Mouse (Mus musculus) liver, postnatal 0 days (tissue): Measurements from ENCODE around the gene Neurl4. TPM values are rescaled to one million over a fixed set of nuclear protein-coding genes. Genes with fewer than 3 reads are reported as not detected.

Experiments used
- ATAC-seq: fragments of 200-750 bp; cut with Nextera tagmentation; 2 replicates; pipeline ENCODE4 v1.8.0; 2017; ENCODE audit warnings: mild to moderate bottlenecking, moderate library complexity
- DNase-seq: peaks from one replicate; pipeline ENCODE4 v3.0.0-alpha.2; 2016
- H3K27ac ChIP-seq: fragments of 300-500 bp; sonication (generic); 2 replicates; pipeline ENCODE4 v1.5.1; 2014; ENCODE audit warnings: antibody characterized with exemption, moderate library complexity, mild to moderate bottlenecking, low read depth
- H3K27me3 ChIP-seq: fragments of 300-500 bp; sonication (generic); 2 replicates; pipeline ENCODE4 v1.6.1; 2014; ENCODE audit warnings: low read length, control low read depth, mixed read lengths; ENCODE audit not compliant: insufficient read depth
- H3K36me3 ChIP-seq: fragments of 300-500 bp; sonication (generic); replicated peaks from 2 replicates; pipeline ENCODE4 v1.6.1; 2014; ENCODE audit warnings: mild to moderate bottlenecking, control low read depth, low read length, moderate library complexity, mixed read lengths; ENCODE audit not compliant: insufficient read depth
- H3K4me1 ChIP-seq: fragments of 300-500 bp; sonication (generic); 2 replicates; pipeline ENCODE4 v1.6.1; 2014; ENCODE audit warnings: antibody characterized with exemption, mild to moderate bottlenecking, control low read depth; ENCODE audit not compliant: insufficient read depth
- H3K4me2 ChIP-seq: fragments of 300-500 bp; sonication (generic); 2 replicates; pipeline ENCODE4 v1.6.1; 2014; ENCODE audit warnings: low read depth, mild to moderate bottlenecking, low read length, moderate library complexity, mixed read lengths
- H3K4me3 ChIP-seq: fragments of 300-500 bp; sonication (generic); 2 replicates; pipeline ENCODE4 v1.5.1; 2014; ENCODE audit warnings: low read depth, low read length
- H3K9ac ChIP-seq: fragments of 300-500 bp; sonication (generic); replicated peaks from 2 replicates; pipeline ENCODE4 v1.6.1; 2014; ENCODE audit warnings: mild to moderate bottlenecking, moderate library complexity
- H3K9me3 ChIP-seq: fragments of 300-500 bp; sonication (generic); 2 replicates; pipeline ENCODE4 v1.6.1; 2016; ENCODE audit warnings: mild to moderate bottlenecking, control low read depth, low read length, mixed read lengths
- CTCF ChIP-seq: sonication (generic); IDR thresholded peaks from 2 replicates; pipeline ENCODE4 v1.5.1; 2016; ENCODE audit warnings: antibody characterized with exemption, low read depth
- EP300 ChIP-seq: IDR thresholded peaks from 2 replicates; pipeline ENCODE4 v1.6.1; 2016; ENCODE audit warnings: antibody characterized with exemption, low read depth, mild to moderate bottlenecking
- WGBS: fragments of 180-500 bp; shearing (Covaris S2); extraction: QIAGEN DNeasy Blood & Tissue Kit; methylation state at CpG from one replicate; pipeline ENCODE4 v1.1.7; 2014; ENCODE audit not compliant: insufficient replicate concordance; 5-methylcytosine and 5-hydroxymethylcytosine counted together
- polyA plus RNA-seq: library from polyadenylated mRNA; unstranded; fragments of >200 nt; fragmentation: Nextera tagmentation; extraction: Ambion mirVana; gene quantifications from 2 replicates; pipeline ENCODE4 v1.2.1, GENCODE M21; 2015

The Neurl4 gene
- polyA plus RNA-seq, 1 experiment from 2014 or later = 1.4 TPM

GRCm38 (mm10) chr11:69864138-69864860 is 36.6 kb upstream of the Neurl4 start:
- DNase-seq (no peak), ATAC-seq (no peak)
- Histone ChIP-seq H3K4me3 (no peak overlapping the region), H3K9ac (0 out of 2 replicates have a peak overlapping the region, but pooled peaks have one; percentile 21), H3K9me3 (no peaks in the 10 kb centered on the region), H3K36me3 (no peaks in the 10 kb centered on the region), H3K4me1 (peaks cover 10% of the 10 kb centered on the region), H3K4me2 (0 out of 2 replicates have a peak overlapping the region, but pooled peaks have one; percentile 7), H3K27ac (no peak overlapping the region), H3K27me3 (no peaks in the 10 kb centered on the region)
- TF ChIP-seq EP300 (no peak), CTCF (no peak)
- 36% methylated on average over 8 of the region's 8 CpGs for WGBS

- no peak overlapping the region for H3K4me3 ChIP-seq
- H3K36me3 ChIP-seq = no peaks in the 10 kb centered on the region
- H3K4me2 ChIP-seq = no peak overlapping the region
- no peak for TF ChIP-seq CTCF
- no peak for TF ChIP-seq EP300
- peaks cover 10% of the 10 kb centered on the region for H3K4me1 ChIP-seq
- H3K27ac ChIP-seq = no peak overlapping the region
- H3K27me3 ChIP-seq = no peaks in the 10 kb centered on the region
- ATAC-seq = no peak
- WGBS = 88% methylated on average over 9 of the region's 9 CpGs
- no peak overlapping the region for H3K9ac ChIP-seq
- H3K9me3 ChIP-seq = no peaks in the 10 kb centered on the region
- no peak for DNase-seq
Measured at GRCm38 (mm10) chr11:69865561-69865960, 35.3 kb upstream of the Neurl4 start.

- ATAC-seq = no peak
- no peak for DNase-seq
- H3K4me3 ChIP-seq = no peak overlapping the region
- H3K9me3 ChIP-seq = no peaks in the 10 kb centered on the region
- TF ChIP-seq EP300 (no peak), CTCF (no peak)
- no peak overlapping the region for H3K9ac ChIP-seq
- no peaks in the 10 kb centered on the region for H3K36me3 ChIP-seq
- no peaks in the 10 kb centered on the region for H3K27me3 ChIP-seq
- peaks cover 10% of the 10 kb centered on the region for H3K4me1 ChIP-seq
- 43% methylated on average over 9 of the region's 9 CpGs for WGBS
- no peak overlapping the region for H3K27ac ChIP-seq
- H3K4me2 ChIP-seq = no peak overlapping the region
Measured at GRCm38 (mm10) chr11:69867335-69867734, 33.5 kb upstream of the Neurl4 start.

- Histone ChIP-seq H3K36me3 (no peaks in the 10 kb centered on the region), H3K9me3 (no peaks in the 10 kb centered on the region), H3K4me2 (no peak overlapping the region), H3K4me3 (no peak overlapping the region), H3K27me3 (no peaks in the 10 kb centered on the region), H3K9ac (no peak overlapping the region), H3K4me1 (peaks cover 5% of the 10 kb centered on the region; the same call in 1 of the 2 replicates), H3K27ac (no peak overlapping the region)
- no peak for DNase-seq
- 78% methylated on average over 2 of the region's 2 CpGs for WGBS
- no peak for ATAC-seq
- TF ChIP-seq CTCF (no peak), EP300 (no peak)
Measured at GRCm38 (mm10) chr11:69870289-69871069, 30.4 kb upstream of the Neurl4 start.

- TF ChIP-seq EP300 = no peak
- no peak for TF ChIP-seq CTCF
- no peaks in the 10 kb centered on the region for H3K36me3 ChIP-seq
- H3K27ac ChIP-seq = no peak overlapping the region
- H3K27me3 ChIP-seq = no peaks in the 10 kb centered on the region
- no peak overlapping the region for H3K4me2 ChIP-seq
- 85% methylated on average over 7 of the region's 7 CpGs for WGBS
- H3K9ac ChIP-seq = no peak overlapping the region
- ATAC-seq = no peak
- H3K9me3 ChIP-seq = no peaks in the 10 kb centered on the region
- peaks cover 10% of the 10 kb centered on the region for H3K4me1 ChIP-seq
- no peak overlapping the region for H3K4me3 ChIP-seq
- DNase-seq = no peak
Measured at GRCm38 (mm10) chr11:69871822-69872221, 29.1 kb upstream of the Neurl4 start.

GRCm38 (mm10) chr11:69872451-69872850 is 28.4 kb upstream of the Neurl4 start:
- H3K4me2 ChIP-seq = no peak overlapping the region
- no peaks in the 10 kb centered on the region for H3K27me3 ChIP-seq
- H3K36me3 ChIP-seq = no peaks in the 10 kb centered on the region
- ATAC-seq (no peak), DNase-seq (no peak)
- peaks cover 14% of the 10 kb centered on the region for H3K4me1 ChIP-seq
- TF ChIP-seq CTCF (no peak), EP300 (no peak)
- 87% methylated on average over 4 of the region's 4 CpGs for WGBS
- no peak overlapping the region for H3K9ac ChIP-seq
- no peak overlapping the region for H3K4me3 ChIP-seq
- no peaks in the 10 kb centered on the region for H3K9me3 ChIP-seq
- H3K27ac ChIP-seq = no peak overlapping the region
